Mouse (Mus musculus) G1E-ER4 (cell line): ENCODE results near the gene Slc25a29. TPM values are rescaled to one million over a fixed set of nuclear protein-coding genes. Genes with fewer than 3 reads are reported as not detected.

Experiments
- GATA1 ChIP-seq: IDR thresholded peaks from one replicate; pipeline ENCODE4 v1.8.0; 2012; ENCODE audit warnings: low read length, inconsistent platforms
- polyA plus RNA-seq: library from polyadenylated mRNA; stranded (reverse); fragments of >175 nt; gene quantifications from 2 replicates; pipeline ENCODE4 v1.2.3, GENCODE M21; 2012

The Slc25a29 gene
- polyA plus RNA-seq, 1 experiment: 1.6 TPM

DNA sequence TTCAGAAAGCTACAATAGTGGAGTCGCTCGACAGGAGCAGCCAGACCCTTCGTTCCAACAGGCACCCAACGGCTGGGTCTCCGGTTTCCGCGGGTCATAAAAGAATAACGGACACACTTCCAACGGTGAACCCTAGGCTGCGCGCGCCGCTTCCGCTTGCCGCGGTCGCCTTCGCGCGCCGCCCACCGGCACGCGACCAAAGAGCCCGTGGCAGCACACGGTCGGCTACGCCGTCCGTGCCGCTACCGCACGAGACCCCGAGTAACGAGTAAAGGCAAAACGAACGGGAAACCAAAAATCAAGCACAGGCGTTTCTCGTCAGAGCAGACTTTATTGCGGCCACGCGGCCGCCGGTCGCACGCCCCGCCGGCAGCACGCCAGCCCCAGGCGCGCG lies 43.5 kb downstream of the Slc25a29 start:
- no peak for TF ChIP-seq GATA1

DNA sequence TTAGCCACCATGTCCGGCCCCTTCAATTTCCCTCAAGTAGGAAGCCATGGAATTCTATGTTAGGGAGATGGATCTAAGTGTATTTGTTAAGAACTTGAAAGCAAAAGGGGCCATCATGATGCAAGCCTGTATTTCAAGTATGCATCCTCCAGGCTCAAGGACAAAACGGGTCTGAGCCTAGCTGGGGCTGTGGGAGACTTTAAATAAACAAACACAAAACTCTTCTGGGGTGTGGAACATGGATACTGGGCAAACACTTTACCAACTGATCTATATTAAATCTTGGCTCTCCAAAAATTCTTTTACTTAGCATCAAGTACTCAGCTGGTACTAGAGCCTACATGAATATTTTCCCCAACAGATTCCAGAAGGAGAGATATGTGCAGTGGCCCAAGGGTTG lies 48.4 kb downstream of the Slc25a29 start:
- TF ChIP-seq GATA1: no peak

DNA sequence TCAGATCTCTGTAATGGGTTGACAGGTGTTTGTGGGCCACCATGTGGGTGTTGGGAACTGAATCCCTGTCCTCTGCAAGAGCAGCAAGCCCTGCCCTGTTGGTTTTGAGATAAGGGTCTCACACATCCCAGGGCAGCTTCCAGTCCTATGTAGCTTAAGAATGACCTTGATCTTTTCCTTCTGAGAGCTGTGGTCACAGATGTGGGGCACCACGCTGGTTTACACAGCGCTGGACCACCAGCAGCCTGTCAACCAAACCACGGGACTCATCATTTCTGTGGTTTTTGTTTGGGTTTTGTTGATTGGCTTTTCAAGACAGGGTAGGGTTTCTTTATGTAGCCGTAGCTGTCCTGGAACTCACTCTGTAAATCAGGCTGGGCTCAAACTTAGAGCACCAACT lies 50.5 kb downstream of the Slc25a29 start:
- no peak for TF ChIP-seq GATA1

DNA sequence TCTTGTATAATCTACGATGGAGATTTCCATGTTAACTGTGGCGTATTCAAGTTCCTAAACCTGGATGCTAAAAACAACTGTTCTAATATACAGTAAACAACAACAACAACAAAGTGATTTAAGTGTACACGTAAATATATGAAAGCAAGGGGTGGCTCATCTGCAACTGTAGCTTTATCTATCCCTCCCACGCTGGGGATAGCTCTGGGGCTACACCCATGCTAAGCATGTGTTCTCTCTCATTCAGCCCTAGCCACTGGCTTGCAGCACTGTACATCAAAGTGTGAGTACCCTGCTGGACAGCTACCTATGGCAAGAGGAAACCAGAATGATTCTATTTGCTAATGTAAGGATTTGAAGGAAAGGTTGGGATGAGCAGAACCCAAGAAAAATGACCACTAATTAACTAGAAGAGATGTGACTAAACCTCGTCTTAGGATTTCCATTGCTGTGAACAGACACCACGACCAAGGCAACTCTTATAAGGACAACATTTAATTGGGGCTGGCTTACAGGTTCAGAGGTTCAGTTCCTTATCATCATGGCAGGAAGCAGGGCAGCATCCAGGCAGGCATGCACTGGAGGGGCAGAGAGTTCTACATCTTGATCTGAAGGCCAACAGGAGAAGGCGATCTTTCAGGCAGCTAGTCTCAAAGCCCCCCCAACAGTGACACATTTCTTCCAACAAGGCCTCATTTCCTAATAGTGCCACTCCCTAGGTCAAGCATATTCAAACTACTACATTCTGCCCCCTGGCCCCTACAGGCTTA lies 55.4 kb downstream of the Slc25a29 start:
- no peak for TF ChIP-seq GATA1

Other genes starting within 250 kb of the Slc25a29 start
- gene Degs2, start 133.6 kb downstream of the Slc25a29 start, polyA plus RNA-seq: not detected in 2 replicates
- gene Yy1, start 42.9 kb downstream of the Slc25a29 start, polyA plus RNA-seq: 52.9 and 62.6 TPM in 2 replicates
- gene Slc25a47, start 163 bp upstream of the Slc25a29 start, polyA plus RNA-seq: 3.2 and 3.4 TPM in 2 replicates
- gene Wdr25, start 57.7 kb upstream of the Slc25a29 start, polyA plus RNA-seq: 4.1 and 5.0 TPM in 2 replicates
- gene Wars, start 58.3 kb upstream of the Slc25a29 start, polyA plus RNA-seq: 38.6 and 104 TPM in 2 replicates
- gene Begain, start 232.3 kb upstream of the Slc25a29 start, polyA plus RNA-seq: not detected in 2 replicates